Mouse (Mus musculus): ENCODE measurements around the gene Echdc3. TPM values are rescaled to one million over a fixed set of nuclear protein-coding genes. Genes with fewer than 3 reads are reported as not detected.

Gene Echdc3
- polyA plus RNA-seq, 1 experiment from 2014 or later: 12.1 TPM

- no peak overlapping the region for H3K9ac ChIP-seq (ENCODE audit: low read length)
- H3K27ac ChIP-seq (ENCODE audit: low read length): no peak overlapping the region
- no peak overlapping the region for H3K4me3 ChIP-seq (replicated peaks; ENCODE audit: low read length)
- H3K9me3 ChIP-seq (replicated peaks; ENCODE audit: control insufficient read depth, low read length): no peaks in the 10 kb centered on the region
- peaks cover 11% of the 10 kb centered on the region for H3K4me1 ChIP-seq (ENCODE audit: control insufficient read depth, insufficient read depth, low read length)
- H3K36me3 ChIP-seq (ENCODE audit: control insufficient read depth, insufficient read depth, low read length): no peaks in the 10 kb centered on the region
- no peak for ATAC-seq (ENCODE audit: insufficient read depth, low FRiP score)
- no peak overlapping the region for H3K4me2 ChIP-seq (ENCODE audit: low read depth, low read length)
- WGBS: 66% methylated on average over 11 of the region's 11 CpGs
- no peaks in the 10 kb centered on the region for H3K27me3 ChIP-seq (ENCODE audit: control insufficient read depth, insufficient read depth, low read length)
These were observed 3.7 kb downstream of the Echdc3 start for GRCm38 (mm10) chr2:6209116-6209515.

GRCm38 (mm10) chr2:6207736-6208135, 5.1 kb downstream of the Echdc3 start:
- Histone ChIP-seq H3K9ac (ENCODE audit: low read length) (no peak overlapping the region), H3K4me2 (ENCODE audit: low read depth, low read length) (no peak overlapping the region), H3K4me3 (replicated peaks; ENCODE audit: low read length) (no peak overlapping the region), H3K27ac (ENCODE audit: low read length) (no peak overlapping the region), H3K36me3 (ENCODE audit: control insufficient read depth, insufficient read depth, low read length) (no peaks in the 10 kb centered on the region), H3K9me3 (replicated peaks; ENCODE audit: control insufficient read depth, low read length) (no peaks in the 10 kb centered on the region), H3K27me3 (ENCODE audit: control insufficient read depth, insufficient read depth, low read length) (no peaks in the 10 kb centered on the region), H3K4me1 (ENCODE audit: control insufficient read depth, insufficient read depth, low read length) (peaks cover 10% of the 10 kb centered on the region; the same call in 1 of the 2 replicates)
- WGBS: 82% methylated on average over 2 of the region's 2 CpGs
- ATAC-seq (ENCODE audit: insufficient read depth, low FRiP score): no peak

- H3K9ac ChIP-seq (ENCODE audit: low read length): no peak overlapping the region
- no peak overlapping the region for H3K27ac ChIP-seq (ENCODE audit: low read length)
- H3K4me3 ChIP-seq (replicated peaks; ENCODE audit: low read length): no peak overlapping the region
- 45% methylated on average over 10 of the region's 10 CpGs for WGBS
- no peaks in the 10 kb centered on the region for H3K27me3 ChIP-seq (ENCODE audit: control insufficient read depth, insufficient read depth, low read length)
- no peak overlapping the region for H3K4me2 ChIP-seq (ENCODE audit: low read depth, low read length)
- no peaks in the 10 kb centered on the region for H3K9me3 ChIP-seq (replicated peaks; ENCODE audit: control insufficient read depth, low read length)
- no peaks in the 10 kb centered on the region for H3K36me3 ChIP-seq (ENCODE audit: control insufficient read depth, insufficient read depth, low read length)
- no peak for ATAC-seq (ENCODE audit: insufficient read depth, low FRiP score)
- H3K4me1 ChIP-seq (ENCODE audit: control insufficient read depth, insufficient read depth, low read length): no peaks in the 10 kb centered on the region; the same call in 1 of the 2 replicates
These were observed 16.4 kb downstream of the Echdc3 start for GRCm38 (mm10) chr2:6196363-6196973.

GRCm38 (mm10) chr2:6195468-6196239, 17.2 kb downstream of the Echdc3 start:
- H3K4me3 ChIP-seq (replicated peaks; ENCODE audit: low read length): no peak overlapping the region
- H3K9ac ChIP-seq (ENCODE audit: low read length): no peak overlapping the region
- no peaks in the 10 kb centered on the region for H3K36me3 ChIP-seq (ENCODE audit: control insufficient read depth, insufficient read depth, low read length)
- no peak overlapping the region for H3K4me2 ChIP-seq (ENCODE audit: low read depth, low read length)
- no peaks in the 10 kb centered on the region; the same call in 1 of the 2 replicates for H3K4me1 ChIP-seq (ENCODE audit: control insufficient read depth, insufficient read depth, low read length)
- H3K9me3 ChIP-seq (replicated peaks; ENCODE audit: control insufficient read depth, low read length): no peaks in the 10 kb centered on the region
- no peaks in the 10 kb centered on the region for H3K27me3 ChIP-seq (ENCODE audit: control insufficient read depth, insufficient read depth, low read length)
- 72% methylated on average over 15 of the region's 15 CpGs for WGBS
- no peak overlapping the region for H3K27ac ChIP-seq (ENCODE audit: low read length)
- ATAC-seq (ENCODE audit: insufficient read depth, low FRiP score): no peak

- Histone ChIP-seq H3K4me1 (ENCODE audit: control insufficient read depth, insufficient read depth, low read length) (no peaks in the 10 kb centered on the region; the same call in 1 of the 2 replicates), H3K27ac (ENCODE audit: low read length) (no peak overlapping the region), H3K9ac (ENCODE audit: low read length) (no peak overlapping the region), H3K4me2 (ENCODE audit: low read depth, low read length) (no peak overlapping the region), H3K4me3 (replicated peaks; ENCODE audit: low read length) (no peak overlapping the region), H3K27me3 (ENCODE audit: control insufficient read depth, insufficient read depth, low read length) (no peaks in the 10 kb centered on the region), H3K9me3 (replicated peaks; ENCODE audit: control insufficient read depth, low read length) (no peaks in the 10 kb centered on the region), H3K36me3 (ENCODE audit: control insufficient read depth, insufficient read depth, low read length) (no peaks in the 10 kb centered on the region)
- WGBS: 84% methylated on average over 7 of the region's 7 CpGs
- no peak for ATAC-seq (ENCODE audit: insufficient read depth, low FRiP score)
These were observed 18.3 kb downstream of the Echdc3 start for GRCm38 (mm10) chr2:6194497-6194896.

- Histone ChIP-seq H3K9ac (ENCODE audit: low read length) (no peak overlapping the region), H3K27me3 (ENCODE audit: control insufficient read depth, insufficient read depth, low read length) (no peaks in the 10 kb centered on the region), H3K4me1 (ENCODE audit: control insufficient read depth, insufficient read depth, low read length) (no peaks in the 10 kb centered on the region; the same call in 1 of the 2 replicates), H3K36me3 (ENCODE audit: control insufficient read depth, insufficient read depth, low read length) (no peaks in the 10 kb centered on the region), H3K4me2 (ENCODE audit: low read depth, low read length) (no peak overlapping the region), H3K27ac (ENCODE audit: low read length) (no peak overlapping the region), H3K4me3 (replicated peaks; ENCODE audit: low read length) (no peak overlapping the region), H3K9me3 (replicated peaks; ENCODE audit: control insufficient read depth, low read length) (no peaks in the 10 kb centered on the region)
- WGBS: 37% methylated on average over 10 of the region's 10 CpGs
- no peak for ATAC-seq (ENCODE audit: insufficient read depth, low FRiP score)
These were observed 19.3 kb downstream of the Echdc3 start for GRCm38 (mm10) chr2:6193591-6193973.

- H3K9me3 ChIP-seq (replicated peaks; ENCODE audit: control insufficient read depth, low read length): no peaks in the 10 kb centered on the region
- H3K36me3 ChIP-seq (ENCODE audit: control insufficient read depth, insufficient read depth, low read length): no peaks in the 10 kb centered on the region
- no peak overlapping the region for H3K4me2 ChIP-seq (ENCODE audit: low read depth, low read length)
- H3K9ac ChIP-seq (ENCODE audit: low read length): no peak overlapping the region
- no peak overlapping the region for H3K27ac ChIP-seq (ENCODE audit: low read length)
- ATAC-seq (ENCODE audit: insufficient read depth, low FRiP score): peak; percentile 65
- H3K4me3 ChIP-seq (replicated peaks; ENCODE audit: low read length): no peak overlapping the region
- H3K27me3 ChIP-seq (ENCODE audit: control insufficient read depth, insufficient read depth, low read length): no peaks in the 10 kb centered on the region
- H3K4me1 ChIP-seq (ENCODE audit: control insufficient read depth, insufficient read depth, low read length): no peaks in the 10 kb centered on the region; the same call in 1 of the 2 replicates
- WGBS: 67% methylated on average over 20 of the region's 20 CpGs
These were observed 19.8 kb downstream of the Echdc3 start for GRCm38 (mm10) chr2:6192820-6193590.

GRCm38 (mm10) chr2:6190036-6190435, 22.8 kb downstream of the Echdc3 start:
- no peaks in the 10 kb centered on the region for H3K4me1 ChIP-seq (ENCODE audit: control insufficient read depth, insufficient read depth, low read length)

GRCm38 (mm10) chr2:6189675-6189998, 23.2 kb downstream of the Echdc3 start:
- H3K9me3 ChIP-seq (replicated peaks; ENCODE audit: control insufficient read depth, low read length): peaks cover 3% of the 10 kb centered on the region
- no peak overlapping the region for H3K4me3 ChIP-seq (replicated peaks; ENCODE audit: low read length)
- H3K36me3 ChIP-seq (ENCODE audit: control insufficient read depth, insufficient read depth, low read length): no peaks in the 10 kb centered on the region
- no peaks in the 10 kb centered on the region for H3K27me3 ChIP-seq (ENCODE audit: control insufficient read depth, insufficient read depth, low read length)
- H3K4me1 ChIP-seq (ENCODE audit: control insufficient read depth, insufficient read depth, low read length): no peaks in the 10 kb centered on the region
- H3K9ac ChIP-seq (ENCODE audit: low read length): no peak overlapping the region
- H3K4me2 ChIP-seq (ENCODE audit: low read depth, low read length): no peak overlapping the region
- no peak for ATAC-seq (ENCODE audit: insufficient read depth, low FRiP score)
- H3K27ac ChIP-seq (ENCODE audit: low read length): no peak overlapping the region
- WGBS: 87% methylated on average over 2 of the region's 2 CpGs

More at GRCm38 (mm10) chr2:6190036-6190435, 22.8 kb downstream of the Echdc3 start:
- no peak for ATAC-seq (ENCODE audit: insufficient read depth, low FRiP score)
- 89% methylated on average over 6 of the region's 6 CpGs for WGBS
- Histone ChIP-seq H3K9ac (ENCODE audit: low read length) (no peak overlapping the region), H3K27ac (ENCODE audit: low read length) (no peak overlapping the region), H3K4me3 (replicated peaks; ENCODE audit: low read length) (no peak overlapping the region), H3K27me3 (ENCODE audit: control insufficient read depth, insufficient read depth, low read length) (no peaks in the 10 kb centered on the region), H3K36me3 (ENCODE audit: control insufficient read depth, insufficient read depth, low read length) (no peaks in the 10 kb centered on the region), H3K4me2 (ENCODE audit: low read depth, low read length) (no peak overlapping the region), H3K9me3 (replicated peaks; ENCODE audit: control insufficient read depth, low read length) (no peaks in the 10 kb centered on the region)

Measured in stomach, embryonic 16.5 days (tissue).